ENCODE assay signal across 9 mouse cellular contexts in genomic region chrX:164066185-164066584, GRCm38 (mm10). TPM values are rescaled to one million over a fixed set of nuclear protein-coding genes. Genes with fewer than 3 reads are reported as not detected.
DNase-seq lines count a peak whose midpoint lies in the region; ATAC-seq lines count a peak whose summit lies in the region.
"Had no signal": no experiment of that assay in that cellular context is flagged by ENCODE, and none has a peak within 500 bp of the region (broad histone marks: within the 10 kb centered on the region; RNA-seq: fewer than 3 reads in every experiment).

No protein-coding gene starts in this region.

- no peak overlapping the region for H3K9ac ChIP-seq in forebrain, embryonic 15.5 days (replicated peaks)

- H3K4me2 ChIP-seq in forebrain, embryonic 15.5 days (replicated peaks), result no peak overlapping the region

- no peaks in the 10 kb centered on the region for H3K9me3 ChIP-seq in forebrain, embryonic 15.5 days

- no peaks in the 10 kb centered on the region for H3K36me3 ChIP-seq in forebrain, embryonic 15.5 days

- no peak overlapping the region for H3K4me3 ChIP-seq in forebrain, embryonic 15.5 days

- H3K27ac ChIP-seq in forebrain, embryonic 15.5 days (replicated peaks), result no peak overlapping the region
- H3K27ac ChIP-seq: macrophage had no signal

- WGBS in forebrain, embryonic 15.5 days, result 18% methylated on average over 2 of the region's 2 CpGs

- peak; percentile 74 for DNase-seq in MN1 (ENCODE audit: low spot score)
- peak; percentile 68 for DNase-seq in c-Kit-positive CD71-positive TER-119-positive erythroid progenitor cells, embryonic 14.5 days (ENCODE audit: low spot score)
- DNase-seq in hindlimb bud, embryonic 11.5 days (ENCODE audit: extremely low spot score, low read depth, low spot score), result peak; percentile 39
- DNase-seq in left cerebral cortex, adult 11 months (ENCODE audit: low spot score), result peak; percentile 25
- DNase-seq in lung, postnatal 4 days, result peak; percentile 43 to 75
- DNase-seq in right cerebral cortex, postnatal 25 days, result peak; percentile 12
- DNase-seq in urinary bladder, postnatal 4 days (ENCODE audit: low spot score in 2 of 2), result peak; percentile 25 to 68

- no peaks in the 10 kb centered on the region for H3K4me1 ChIP-seq in forebrain, embryonic 15.5 days

- H3K27me3 ChIP-seq in forebrain, embryonic 15.5 days, result no peaks in the 10 kb centered on the region

- ATAC-seq in forebrain, embryonic 15.5 days (replicated peaks), result peak; percentile 79

RNA-seq across cellular contexts. Expression of gene Siah1b, which starts 10.1 kb away (rescaled TPM):
- 28.8 and 30.9 TPM in 2 replicates for polyA plus RNA-seq in forebrain, embryonic 15.5 days (2015; fragmentation: Nextera tagmentation; extraction: Ambion mirVana)

RNA-seq across cellular contexts. Expression of gene Cltrn, which starts 22.4 kb away (rescaled TPM):
- polyA plus RNA-seq in forebrain, embryonic 15.5 days (2015; fragmentation: Nextera tagmentation; extraction: Ambion mirVana), result 0.14 and 0.18 TPM in 2 replicates
- polyA plus RNA-seq: macrophage had no signal

RNA-seq across cellular contexts. Expression of gene Car5b, which starts 38.4 kb away (rescaled TPM):
- polyA plus RNA-seq in forebrain, embryonic 15.5 days (2015; fragmentation: Nextera tagmentation; extraction: Ambion mirVana), result 0.29 and 0.40 TPM in 2 replicates

Comparison
In these comparisons a context has a peak if more than half of its experiments do, and no peak if none do; other contexts are left out.
1. DNase-seq: peak in every context shown above with its lines; median percentile 74 in MN1; 68 in c-Kit-positive CD71-positive TER-119-positive erythroid progenitor cells, embryonic 14.5 days; 59 in lung, postnatal 4 days; 46 in urinary bladder, postnatal 4 days; 39 in hindlimb bud, embryonic 11.5 days; 25 in left cerebral cortex, adult 11 months; 12 in right cerebral cortex, postnatal 25 days.